Mouse (Mus musculus) lung, postnatal 0 days (tissue): Measurements from ENCODE around the gene Rbsn. TPM values are rescaled to one million over a fixed set of nuclear protein-coding genes. Genes with fewer than 3 reads are reported as not detected.

Experiments
- ATAC-seq: fragments of 200-750 bp; cut with Nextera tagmentation; 2 replicates; pipeline ENCODE4 v1.8.0; 2017; ENCODE audit warnings: moderate library complexity
- DNase-seq: peaks from one replicate; pipeline ENCODE4 v3.0.0-alpha.2; 2016; ENCODE audit warnings: low spot score
- H3K27ac ChIP-seq: fragments of 300-500 bp; sonication (generic); 2 replicates; pipeline ENCODE4 v1.5.1; 2014; ENCODE audit warnings: antibody characterized with exemption, mild to moderate bottlenecking, low read length, mixed read lengths
- H3K27me3 ChIP-seq: fragments of 300-500 bp; sonication (generic); replicated peaks from 2 replicates; pipeline ENCODE4 v1.6.1; 2014; ENCODE audit warnings: low read length, mixed read lengths; ENCODE audit not compliant: insufficient read depth
- H3K36me3 ChIP-seq: fragments of 300-500 bp; sonication (generic); 2 replicates; pipeline ENCODE4 v1.6.1; 2014; ENCODE audit warnings: low read length, mixed read lengths; ENCODE audit not compliant: insufficient read depth
- H3K4me1 ChIP-seq: fragments of 300-500 bp; sonication (generic); 2 replicates; pipeline ENCODE4 v1.6.1; 2014; ENCODE audit warnings: antibody characterized with exemption, low read depth, low read length, mixed read lengths; ENCODE audit not compliant: insufficient read depth
- H3K4me2 ChIP-seq: fragments of 300-500 bp; sonication (generic); replicated peaks from 2 replicates; pipeline ENCODE4 v1.6.1; 2014; ENCODE audit warnings: low read depth, mild to moderate bottlenecking, low read length, moderate library complexity, mixed read lengths
- H3K4me3 ChIP-seq: fragments of 300-500 bp; sonication (generic); 2 replicates; pipeline ENCODE4 v1.5.1; 2014; ENCODE audit warnings: low read depth, low read length
- H3K9ac ChIP-seq: fragments of 300-500 bp; sonication (generic); replicated peaks from 2 replicates; pipeline ENCODE4 v1.6.1; 2014; ENCODE audit warnings: low read depth, mild to moderate bottlenecking
- H3K9me3 ChIP-seq: fragments of 300-500 bp; sonication (generic); 2 replicates; pipeline ENCODE4 v1.6.1; 2016; ENCODE audit warnings: low read length, mixed read lengths
- CTCF ChIP-seq: IDR thresholded peaks from 2 replicates; pipeline ENCODE4 v1.5.1; 2016; ENCODE audit warnings: antibody characterized with exemption, mild to moderate bottlenecking
- EP300 ChIP-seq: IDR thresholded peaks from 2 replicates; pipeline ENCODE4 v1.6.1; 2016; ENCODE audit warnings: antibody characterized with exemption, mild to moderate bottlenecking, control low read depth
- WGBS: fragments of 180-500 bp; shearing (Covaris S2); extraction: QIAGEN DNeasy Blood & Tissue Kit; methylation state at CpG from one replicate; pipeline ENCODE4 v1.1.7; 2014; 5-methylcytosine and 5-hydroxymethylcytosine counted together
- polyA plus RNA-seq: library from polyadenylated mRNA; unstranded; fragments of >200 nt; fragmentation: Nextera tagmentation; extraction: Ambion mirVana; gene quantifications from 2 replicates; pipeline ENCODE4 v1.2.1, GENCODE M21; 2015

Rbsn gene
- polyA plus RNA-seq, 1 experiment from 2014 or later: 14.3 TPM

DNA sequence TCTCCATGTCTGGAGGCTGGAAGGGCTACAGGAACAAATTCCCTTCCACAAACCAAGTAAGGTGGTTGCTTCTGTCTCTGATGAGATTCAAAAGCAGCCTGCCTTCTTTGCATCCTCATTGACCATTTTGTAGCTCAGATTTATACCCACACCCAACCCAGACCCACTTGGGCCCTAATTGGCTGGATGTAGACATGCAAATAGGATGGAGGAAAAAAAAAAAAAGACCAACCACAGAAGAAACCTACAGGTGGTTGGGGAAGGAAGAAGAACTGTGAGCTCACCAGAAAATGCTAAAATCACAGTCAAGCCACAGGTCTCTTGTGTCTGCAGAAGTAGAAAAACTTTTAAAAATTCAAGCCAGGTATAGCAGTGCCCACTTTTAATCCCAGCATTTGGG is 14.4 kb upstream of the Rbsn start:
- H3K4me1 ChIP-seq: no peaks in the 10 kb centered on the region
- no peaks in the 10 kb centered on the region for H3K27me3 ChIP-seq
- no peak overlapping the region for H3K27ac ChIP-seq
- H3K4me3 ChIP-seq: no peak overlapping the region
- no peak for TF ChIP-seq EP300
- TF ChIP-seq CTCF: no peak
- no peaks in the 10 kb centered on the region for H3K9me3 ChIP-seq
- no peak overlapping the region for H3K9ac ChIP-seq
- ATAC-seq (no peak), DNase-seq (no peak)
- H3K4me2 ChIP-seq: no peak overlapping the region
- no peaks in the 10 kb centered on the region for H3K36me3 ChIP-seq

DNA sequence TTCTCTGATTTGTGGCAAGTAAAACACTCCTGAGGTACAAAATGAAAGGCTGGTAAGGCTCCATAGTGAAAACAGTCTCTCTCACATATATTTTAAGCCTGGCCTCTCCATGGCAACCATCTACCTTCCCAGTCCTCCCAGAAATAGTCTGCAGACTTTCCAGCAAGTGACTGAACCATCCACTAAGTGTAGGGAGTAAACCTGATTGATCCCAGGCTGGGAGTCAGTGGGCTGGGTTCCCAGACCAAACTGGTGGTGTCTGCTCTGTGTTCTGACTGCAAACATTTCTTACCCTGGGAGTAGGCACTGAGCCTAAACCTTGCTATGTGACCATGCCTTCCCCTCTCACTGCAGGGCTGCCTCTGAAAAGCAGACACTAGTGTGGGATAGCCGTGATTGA is 10.3 kb upstream of the Rbsn start:
- DNase-seq (no peak), ATAC-seq (no peak)
- H3K27ac ChIP-seq: no peak overlapping the region
- H3K27me3 ChIP-seq: no peaks in the 10 kb centered on the region
- H3K4me3 ChIP-seq: no peak overlapping the region
- H3K9me3 ChIP-seq: no peaks in the 10 kb centered on the region
- H3K4me2 ChIP-seq: no peak overlapping the region
- H3K36me3 ChIP-seq: no peaks in the 10 kb centered on the region
- no peaks in the 10 kb centered on the region for H3K4me1 ChIP-seq
- TF ChIP-seq EP300 (no peak), CTCF (no peak)
- no peak overlapping the region for H3K9ac ChIP-seq
- 65% methylated on average over 1 of the region's 1 CpGs for WGBS

DNA sequence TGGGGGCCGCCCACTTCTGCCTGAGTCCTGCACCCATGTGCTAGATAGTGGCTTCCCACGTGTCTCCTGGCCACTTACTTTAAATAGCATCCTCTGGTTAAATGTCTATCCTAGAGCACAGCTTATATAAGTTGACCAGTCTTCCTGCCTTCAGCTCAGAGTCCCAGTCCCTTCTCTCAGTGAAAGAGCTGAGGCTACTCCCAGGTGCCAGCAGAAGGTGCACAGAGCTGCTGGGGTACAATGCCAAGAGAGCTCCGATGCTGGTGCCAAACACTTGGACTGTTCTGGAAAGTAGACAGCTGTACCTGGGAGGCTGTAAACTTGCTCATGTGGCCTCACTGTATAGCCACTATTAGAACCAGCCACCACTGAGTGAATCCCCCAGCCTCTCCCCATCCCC is 7.3 kb upstream of the Rbsn start:
- Histone ChIP-seq H3K4me3 (no peak overlapping the region), H3K4me1 (no peaks in the 10 kb centered on the region), H3K36me3 (no peaks in the 10 kb centered on the region), H3K9ac (no peak overlapping the region), H3K27me3 (no peaks in the 10 kb centered on the region), H3K27ac (no peak overlapping the region), H3K4me2 (no peak overlapping the region), H3K9me3 (no peaks in the 10 kb centered on the region)
- ATAC-seq (no peak), DNase-seq (no peak)
- TF ChIP-seq CTCF: no peak
- no peak for TF ChIP-seq EP300
- WGBS: 82% methylated on average over 3 of the region's 3 CpGs

DNA sequence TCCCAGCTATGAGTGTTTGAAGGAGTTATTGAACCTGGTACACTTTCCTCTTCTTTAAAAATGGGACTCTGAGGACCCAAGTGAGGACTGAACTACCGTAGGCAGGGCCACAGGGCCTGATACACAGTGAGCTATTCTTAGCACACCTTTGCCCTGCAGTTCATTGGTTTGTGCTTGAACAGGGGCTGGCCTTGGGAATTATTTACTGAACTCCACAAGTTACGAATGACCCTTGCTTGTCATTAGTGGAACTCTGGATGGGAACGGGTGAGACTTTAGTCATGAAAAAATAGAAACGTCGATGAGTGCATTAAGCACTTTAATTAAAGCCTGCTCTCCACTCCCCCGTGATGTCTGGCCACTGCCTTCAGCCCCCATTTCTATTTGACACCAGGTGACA is 6.9 kb upstream of the Rbsn start:
- WGBS: 61% methylated on average over 6 of the region's 6 CpGs

DNA sequence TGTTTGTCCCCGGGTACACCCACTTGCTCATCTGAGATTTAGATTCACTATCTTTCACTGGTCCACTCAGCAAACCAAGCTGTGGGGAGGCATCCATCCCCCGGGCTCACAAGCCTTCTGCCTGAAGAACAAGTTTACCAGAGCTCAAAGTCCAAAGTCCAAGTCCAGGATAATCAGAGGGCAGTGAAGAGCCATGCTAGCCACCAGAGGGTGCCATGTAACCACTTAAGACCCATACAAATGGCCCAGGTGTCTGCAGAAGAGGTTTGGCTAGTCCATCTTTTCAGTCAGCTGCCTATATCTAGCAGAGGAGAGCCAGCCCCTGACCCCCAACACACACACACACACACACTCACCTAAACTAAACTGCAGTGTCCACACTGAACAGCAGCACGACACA is 4.7 kb upstream of the Rbsn start:
- no peaks in the 10 kb centered on the region for H3K4me1 ChIP-seq
- H3K27ac ChIP-seq: no peak overlapping the region
- no peak overlapping the region for H3K4me2 ChIP-seq
- no peak overlapping the region for H3K4me3 ChIP-seq
- no peaks in the 10 kb centered on the region for H3K27me3 ChIP-seq
- H3K9me3 ChIP-seq: no peaks in the 10 kb centered on the region
- TF ChIP-seq CTCF (peak; percentile 72), EP300 (no peak)
- DNase-seq (peak; percentile 30), ATAC-seq (no peak)
- 43% methylated on average over 3 of the region's 3 CpGs for WGBS
- no peak overlapping the region for H3K9ac ChIP-seq
- no peaks in the 10 kb centered on the region for H3K36me3 ChIP-seq

More for the DNA sequence above, 6.9 kb upstream of the Rbsn start:
- H3K9me3 ChIP-seq: no peaks in the 10 kb centered on the region
- TF ChIP-seq EP300 (no peak), CTCF (no peak)
- no peaks in the 10 kb centered on the region for H3K4me1 ChIP-seq
- DNase-seq (no peak), ATAC-seq (no peak)
- no peaks in the 10 kb centered on the region for H3K27me3 ChIP-seq
- no peak overlapping the region for H3K9ac ChIP-seq
- no peak overlapping the region for H3K4me2 ChIP-seq
- H3K36me3 ChIP-seq: no peaks in the 10 kb centered on the region
- no peak overlapping the region for H3K27ac ChIP-seq
- no peak overlapping the region for H3K4me3 ChIP-seq

DNA sequence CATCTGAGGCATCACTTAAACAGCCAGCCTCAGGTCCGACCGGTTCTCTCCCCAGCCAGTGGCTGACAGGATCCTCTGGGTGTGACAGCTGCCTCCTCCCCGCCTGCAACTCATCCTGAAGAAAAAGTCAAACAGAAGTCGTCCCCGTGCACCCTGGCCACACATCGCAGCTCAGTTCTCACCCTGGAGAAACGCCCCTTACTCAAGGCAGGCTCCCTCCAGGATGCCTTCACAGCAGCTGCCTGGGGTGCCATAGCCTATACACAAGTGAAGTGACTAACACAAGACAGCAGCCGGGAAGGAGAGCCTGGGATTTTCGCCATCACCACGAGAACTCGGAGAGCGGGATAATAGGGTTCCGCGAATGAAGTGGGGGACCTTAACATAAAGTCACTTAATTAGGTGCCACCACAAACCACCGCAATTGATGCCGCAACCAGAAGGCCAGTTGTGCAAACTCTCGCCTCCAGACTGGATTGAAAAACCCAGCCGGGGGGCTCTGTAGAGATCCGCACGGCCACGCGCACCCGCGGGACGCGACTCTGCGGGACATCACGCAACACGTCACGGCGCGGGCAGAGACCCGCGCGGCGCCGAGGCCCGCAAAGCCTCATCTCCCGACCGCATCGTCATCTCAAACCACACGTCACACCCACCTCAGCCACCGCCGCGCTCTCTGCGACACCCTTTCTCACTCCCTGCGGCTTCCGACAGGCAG is 511 bp downstream of the Rbsn start:
- peak overlapping the region; percentile 67 for H3K27ac ChIP-seq
- H3K9ac ChIP-seq: peak overlapping the region; percentile 75
- no peaks in the 10 kb centered on the region for H3K36me3 ChIP-seq
- peaks cover 7% of the 10 kb centered on the region; the same call in 1 of the 2 replicates for H3K4me1 ChIP-seq
- ATAC-seq (peak; percentile 60), DNase-seq (peak; percentile 22)
- H3K4me2 ChIP-seq: peak overlapping the region; percentile 89
- WGBS: 3% methylated on average over 45 of the region's 48 CpGs
- H3K9me3 ChIP-seq: no peaks in the 10 kb centered on the region
- H3K4me3 ChIP-seq: peak overlapping the region; percentile 84
- TF ChIP-seq CTCF (no peak), EP300 (no peak)
- no peaks in the 10 kb centered on the region for H3K27me3 ChIP-seq

DNA sequence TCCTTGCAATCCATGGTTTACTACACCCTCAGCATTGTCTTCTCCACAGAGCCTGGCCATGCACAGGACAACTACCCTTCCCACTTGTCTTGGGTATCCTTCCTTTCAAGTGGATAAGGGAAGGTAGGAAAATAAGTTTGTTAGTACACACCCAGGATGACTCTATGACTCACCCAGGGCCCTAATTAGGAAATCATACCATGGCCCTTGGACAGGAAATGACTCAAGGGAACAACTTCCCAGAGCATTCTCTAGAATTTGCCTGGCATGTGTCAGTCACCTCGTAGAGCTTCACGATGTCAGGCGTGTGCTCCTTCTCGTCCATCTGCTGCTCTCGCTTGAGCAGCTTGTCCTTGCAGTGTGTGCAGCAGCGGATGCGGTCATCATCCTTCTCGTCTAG is 15.3 kb downstream of the Rbsn start:
- no peak overlapping the region for H3K4me3 ChIP-seq
- DNase-seq (peak; percentile 24), ATAC-seq (peak; percentile 37; the same call in 1 of the 2 replicates)
- WGBS: 86% methylated on average over 8 of the region's 8 CpGs
- no peak overlapping the region for H3K27ac ChIP-seq
- H3K9ac ChIP-seq: no peak overlapping the region
- peaks cover 46% of the 10 kb centered on the region for H3K36me3 ChIP-seq
- H3K4me2 ChIP-seq: no peak overlapping the region
- H3K4me1 ChIP-seq: no peaks in the 10 kb centered on the region
- 0 out of 2 replicates have a peak, but pooled peaks have one; percentile 14 for TF ChIP-seq EP300
- no peak for TF ChIP-seq CTCF
- H3K27me3 ChIP-seq: no peaks in the 10 kb centered on the region
- H3K9me3 ChIP-seq: no peaks in the 10 kb centered on the region
